Mouse (Mus musculus) limb, embryonic 12.5 days (tissue): ENCODE results near the gene H2-K1. TPM values are rescaled to one million over a fixed set of nuclear protein-coding genes. Genes with fewer than 3 reads are reported as not detected.
A peak's percentile ranks its signal among the peaks of the same experiment; 100 is the strongest.

Experiments used
- ATAC-seq: fragments of 200-750 bp; cut with Nextera tagmentation; 2 replicates; pipeline ENCODE4 v1.8.0; 2017; ENCODE audit warnings: low read depth, moderate TSS enrichment; ENCODE audit not compliant: insufficient number of reproducible peaks, insufficient read depth, low FRiP score, low TSS enrichment
- H3K27ac ChIP-seq: fragments of 300-500 bp; sonication (generic); 2 replicates; pipeline ENCODE4 v1.5.1; 2016; ENCODE audit warnings: mild to moderate bottlenecking, moderate library complexity
- H3K27me3 ChIP-seq: fragments of 300-500 bp; sonication (generic); 2 replicates; pipeline ENCODE4 v1.6.1; 2016; ENCODE audit warnings: mild to moderate bottlenecking, moderate library complexity
- H3K36me3 ChIP-seq: fragments of 300-500 bp; sonication (generic); 2 replicates; pipeline ENCODE4 v1.6.1; 2016; ENCODE audit warnings: mild to moderate bottlenecking, moderate library complexity
- H3K4me1 ChIP-seq: fragments of 300-500 bp; sonication (generic); replicated peaks from 2 replicates; pipeline ENCODE4 v1.6.1; 2016
- H3K4me2 ChIP-seq: fragments of 300-500 bp; sonication (generic); 2 replicates; pipeline ENCODE4 v1.6.1; 2016; ENCODE audit warnings: mild to moderate bottlenecking, moderate library complexity
- H3K4me3 ChIP-seq: fragments of 300-500 bp; sonication (generic); replicated peaks from 2 replicates; pipeline ENCODE4 v1.5.1; 2016; ENCODE audit warnings: mild to moderate bottlenecking
- H3K9ac ChIP-seq: fragments of 300-500 bp; sonication (generic); replicated peaks from 2 replicates; pipeline ENCODE4 v1.6.1; 2016; ENCODE audit warnings: mild to moderate bottlenecking, moderate library complexity
- H3K9me3 ChIP-seq: fragments of 300-500 bp; sonication (generic); 2 replicates; pipeline ENCODE4 v1.6.1; 2016; ENCODE audit warnings: mild to moderate bottlenecking, moderate library complexity
- WGBS: fragments of 180-500 bp; shearing (Covaris S2); methylation state at CpG from one replicate; pipeline ENCODE4 v1.1.7; 2016; 5-methylcytosine and 5-hydroxymethylcytosine counted together
- polyA plus RNA-seq: library from polyadenylated mRNA; unstranded; fragments of >200 nt; fragmentation: Nextera tagmentation; extraction: Ambion mirVana; gene quantifications from 2 replicates; pipeline ENCODE4 v1.2.1, GENCODE M21; 2016

Gene H2-K1
- polyA plus RNA-seq: 4.5 and 5.0 TPM in 2 replicates

GRCm38 (mm10) chr17:34000150-34000537 lies at the start of gene H2-K1:
H2-K1 (minus strand) TSS chr17:34000347.
- peak within 1 kb of the TSS; percentile 50 for H3K4me3 ChIP-seq
- no peaks in the 10 kb centered on the region for H3K36me3 ChIP-seq
- WGBS: under 1% methylated on average over 30 of the region's 30 CpGs
- H3K4me1 ChIP-seq: peaks cover 8% of the 10 kb centered on the region; the same call in 1 of the 2 replicates
- no peaks in the 10 kb centered on the region for H3K9me3 ChIP-seq
- H3K27ac ChIP-seq: no peak within 1 kb of the TSS
- H3K27me3 ChIP-seq: peaks cover 72% of the 10 kb centered on the region
- H3K9ac ChIP-seq: peak within 1 kb of the TSS; percentile 60
- ATAC-seq: peak; percentile 47; the same call in 1 of the 2 replicates
- peak within 1 kb of the TSS; percentile 88 for H3K4me2 ChIP-seq

GRCm38 (mm10) chr17:34047404-34048050 lies 47.4 kb upstream of the H2-K1 start:
- Histone ChIP-seq H3K27me3 (peaks cover 5% of the 10 kb centered on the region), H3K9me3 (0 out of 2 replicates have a peak, but pooled peaks cover 7% of the 10 kb centered on the region), H3K4me1 (no peaks in the 10 kb centered on the region), H3K27ac (no peak overlapping the region), H3K9ac (no peak overlapping the region), H3K4me3 (no peak overlapping the region), H3K4me2 (no peak overlapping the region), H3K36me3 (peaks cover 13% of the 10 kb centered on the region)
- no peak for ATAC-seq
- whole genome bisulfite sequencing: 95% methylated on average over 5 of the region's 5 CpGs

GRCm38 (mm10) chr17:34045941-34046340 lies 45.8 kb upstream of the H2-K1 start:
- no peak overlapping the region for H3K4me3 ChIP-seq
- H3K27ac ChIP-seq: no peak overlapping the region
- H3K9ac ChIP-seq: no peak overlapping the region
- WGBS: 81% methylated on average over 14 of the region's 14 CpGs
- no peak for ATAC-seq
- peaks cover 14% of the 10 kb centered on the region for H3K4me1 ChIP-seq
- peaks cover 19% of the 10 kb centered on the region for H3K27me3 ChIP-seq
- H3K9me3 ChIP-seq: 0 out of 2 replicates have a peak, but pooled peaks cover 7% of the 10 kb centered on the region
- H3K36me3 ChIP-seq: peaks cover 13% of the 10 kb centered on the region
- no peak overlapping the region for H3K4me2 ChIP-seq

GRCm38 (mm10) chr17:34039562-34040450 lies 39.7 kb upstream of the H2-K1 start:
- Histone ChIP-seq H3K27ac (peak overlapping the region; percentile 77), H3K4me2 (peak overlapping the region; percentile 58)

GRCm38 (mm10) chr17:34038878-34039561 lies 38.9 kb upstream of the H2-K1 start, which contains the start of gene Col11a2:
Col11a2 (plus strand) TSS chr17:34039437.
- 5% methylated on average over 28 of the region's 28 CpGs for WGBS
- peak within 1 kb of the TSS; percentile 77 for H3K27ac ChIP-seq

More at GRCm38 (mm10) chr17:34039562-34040450, 39.7 kb upstream of the H2-K1 start:
- Histone ChIP-seq H3K4me3 (peak overlapping the region; percentile 38), H3K36me3 (peaks cover 34% of the 10 kb centered on the region), H3K9me3 (no peaks in the 10 kb centered on the region), H3K27me3 (peaks cover 52% of the 10 kb centered on the region), H3K4me1 (peaks cover 50% of the 10 kb centered on the region), H3K9ac (peak overlapping the region; percentile 48)
- ATAC-seq: no peak
- WGBS: 22% methylated on average over 17 of the region's 17 CpGs

GRCm38 (mm10) chr17:34038440-34038839 lies 38.3 kb upstream of the H2-K1 start:
- Histone ChIP-seq H3K36me3 (peaks cover 47% of the 10 kb centered on the region), H3K27ac (peak overlapping the region; percentile 77), H3K4me3 (peak overlapping the region; percentile 38), H3K9me3 (no peaks in the 10 kb centered on the region), H3K4me1 (peaks cover 51% of the 10 kb centered on the region), H3K9ac (peak overlapping the region; percentile 48), H3K27me3 (peaks cover 52% of the 10 kb centered on the region), H3K4me2 (peak overlapping the region; percentile 58)
- 9% methylated on average over 21 of the region's 21 CpGs for whole genome bisulfite sequencing
- ATAC-seq: peak; percentile 11; the same call in 1 of the 2 replicates

More at GRCm38 (mm10) chr17:34038878-34039561, 38.9 kb upstream of the H2-K1 start, which contains the start of gene Col11a2:
- peaks cover 41% of the 10 kb centered on the region for H3K36me3 ChIP-seq
- H3K4me3 ChIP-seq: peak within 1 kb of the TSS; percentile 38
- peaks cover 52% of the 10 kb centered on the region for H3K27me3 ChIP-seq
- peak; percentile 35; the same call in 1 of the 2 replicates for ATAC-seq
- H3K9me3 ChIP-seq: no peaks in the 10 kb centered on the region
- peaks cover 50% of the 10 kb centered on the region for H3K4me1 ChIP-seq
- H3K9ac ChIP-seq: peak within 1 kb of the TSS; percentile 48
- peak within 1 kb of the TSS; percentile 58 for H3K4me2 ChIP-seq

- H3K4me1 ChIP-seq: peaks cover 61% of the 10 kb centered on the region
- H3K4me2 ChIP-seq: no peak overlapping the region
- peaks cover 50% of the 10 kb centered on the region for H3K36me3 ChIP-seq
- H3K4me3 ChIP-seq: no peak overlapping the region
- peaks cover 45% of the 10 kb centered on the region for H3K27me3 ChIP-seq
- no peak for ATAC-seq
- no peaks in the 10 kb centered on the region for H3K9me3 ChIP-seq
- H3K27ac ChIP-seq: no peak overlapping the region
- 91% methylated on average over 7 of the region's 7 CpGs for WGBS
- no peak overlapping the region for H3K9ac ChIP-seq
Measured at GRCm38 (mm10) chr17:34037241-34037640, 37.1 kb upstream of the H2-K1 start.

GRCm38 (mm10) chr17:34036647-34037046 lies 36.5 kb upstream of the H2-K1 start:
- Histone ChIP-seq H3K27ac (no peak overlapping the region), H3K9ac (no peak overlapping the region), H3K4me2 (no peak overlapping the region), H3K4me3 (no peak overlapping the region), H3K4me1 (peaks cover 55% of the 10 kb centered on the region), H3K36me3 (peaks cover 50% of the 10 kb centered on the region), H3K27me3 (peaks cover 39% of the 10 kb centered on the region), H3K9me3 (no peaks in the 10 kb centered on the region)
- ATAC-seq: no peak
- WGBS: 83% methylated on average over 10 of the region's 10 CpGs

GRCm38 (mm10) chr17:34035517-34035916 lies 35.4 kb upstream of the H2-K1 start:
- H3K9me3 ChIP-seq: no peaks in the 10 kb centered on the region
- no peak overlapping the region for H3K9ac ChIP-seq
- H3K4me2 ChIP-seq: no peak overlapping the region
- H3K4me3 ChIP-seq: no peak overlapping the region
- WGBS: 89% methylated on average over 9 of the region's 9 CpGs
- no peak overlapping the region for H3K27ac ChIP-seq
- peaks cover 30% of the 10 kb centered on the region for H3K27me3 ChIP-seq
- peaks cover 48% of the 10 kb centered on the region for H3K4me1 ChIP-seq
- peaks cover 53% of the 10 kb centered on the region for H3K36me3 ChIP-seq
- no peak for ATAC-seq

- Histone ChIP-seq H3K36me3 (peaks cover 67% of the 10 kb centered on the region), H3K27me3 (peaks cover 16% of the 10 kb centered on the region), H3K4me3 (peak overlapping the region; percentile 5; the same call in 1 of the 2 replicates), H3K4me2 (no peak overlapping the region), H3K9ac (no peak overlapping the region), H3K4me1 (peaks cover 48% of the 10 kb centered on the region), H3K9me3 (no peaks in the 10 kb centered on the region), H3K27ac (no peak overlapping the region)
- ATAC-seq: no peak
- 79% methylated on average over 10 of the region's 10 CpGs for WGBS
Measured at GRCm38 (mm10) chr17:34034064-34034463, 33.9 kb upstream of the H2-K1 start.
